Mouse (Mus musculus): ENCODE results near the gene Hpse2. TPM values are rescaled to one million over a fixed set of nuclear protein-coding genes. Genes with fewer than 3 reads are reported as not detected.
A peak's percentile ranks its signal among the peaks of the same experiment; 100 is the strongest.

Hpse2 gene
- polyA plus RNA-seq, 1 experiment from 2014 or later = 6.0 TPM

GRCm38 (mm10) chr19:42937544-42937943 is 450.6 kb downstream of the Hpse2 start:
- Histone ChIP-seq H3K9me3 (ENCODE audit: control insufficient read depth, low read length) (no peaks in the 10 kb centered on the region; the same call in 1 of the 2 replicates), H3K36me3 (ENCODE audit: control insufficient read depth, insufficient read depth, low read length) (no peaks in the 10 kb centered on the region), H3K4me2 (ENCODE audit: low read depth, low read length) (no peak overlapping the region), H3K27me3 (ENCODE audit: control insufficient read depth, insufficient read depth, low read depth, low read length) (no peaks in the 10 kb centered on the region), H3K4me1 (replicated peaks; ENCODE audit: control insufficient read depth, insufficient read depth, low read length) (peaks cover 7% of the 10 kb centered on the region), H3K27ac (ENCODE audit: low read length) (peak overlapping the region; percentile 91), H3K4me3 (ENCODE audit: low read length) (no peak overlapping the region), H3K9ac (ENCODE audit: low read length) (no peak overlapping the region)
- 29% methylated on average over 1 of the region's 1 CpGs for WGBS
- ATAC-seq (ENCODE audit: low read depth) = peak; percentile 91

DNA sequence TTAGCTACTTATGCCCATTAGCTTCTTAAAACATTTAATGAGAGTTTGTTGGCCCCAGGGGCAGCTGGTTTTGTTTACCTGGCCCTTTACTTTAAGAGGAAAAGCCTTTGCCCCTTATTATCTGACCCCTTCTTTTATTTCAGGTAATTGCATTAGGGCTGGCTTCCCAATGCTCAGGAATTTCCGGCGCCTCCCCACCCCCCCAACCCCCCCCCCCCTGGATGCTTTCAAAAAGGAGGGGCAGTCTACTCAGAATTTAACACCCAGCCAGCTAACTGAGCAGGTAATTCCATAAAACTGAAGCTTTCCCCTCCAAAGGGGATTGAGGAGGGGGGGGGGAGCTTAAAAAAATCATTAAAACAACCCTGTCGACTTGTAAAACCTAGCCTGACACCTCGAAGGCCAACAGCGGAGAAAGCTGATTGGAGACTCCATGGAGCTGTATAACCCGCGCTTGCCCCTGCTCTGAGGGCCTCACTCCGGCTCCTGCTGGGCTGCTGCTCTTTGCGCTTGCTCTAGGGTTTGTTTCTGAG is 451.4 kb downstream of the Hpse2 start:
- peak; percentile 39 for ATAC-seq (ENCODE audit: low read depth)
- Histone ChIP-seq H3K9me3 (ENCODE audit: control insufficient read depth, low read length) (no peaks in the 10 kb centered on the region), H3K9ac (ENCODE audit: low read length) (no peak overlapping the region), H3K4me3 (ENCODE audit: low read length) (no peak overlapping the region), H3K4me1 (replicated peaks; ENCODE audit: control insufficient read depth, insufficient read depth, low read length) (peaks cover 7% of the 10 kb centered on the region), H3K36me3 (ENCODE audit: control insufficient read depth, insufficient read depth, low read length) (no peaks in the 10 kb centered on the region), H3K4me2 (ENCODE audit: low read depth, low read length) (no peak overlapping the region), H3K27me3 (ENCODE audit: control insufficient read depth, insufficient read depth, low read depth, low read length) (no peaks in the 10 kb centered on the region), H3K27ac (ENCODE audit: low read length) (peak overlapping the region; percentile 91)
- 11% methylated on average over 9 of the region's 9 CpGs for WGBS

DNA sequence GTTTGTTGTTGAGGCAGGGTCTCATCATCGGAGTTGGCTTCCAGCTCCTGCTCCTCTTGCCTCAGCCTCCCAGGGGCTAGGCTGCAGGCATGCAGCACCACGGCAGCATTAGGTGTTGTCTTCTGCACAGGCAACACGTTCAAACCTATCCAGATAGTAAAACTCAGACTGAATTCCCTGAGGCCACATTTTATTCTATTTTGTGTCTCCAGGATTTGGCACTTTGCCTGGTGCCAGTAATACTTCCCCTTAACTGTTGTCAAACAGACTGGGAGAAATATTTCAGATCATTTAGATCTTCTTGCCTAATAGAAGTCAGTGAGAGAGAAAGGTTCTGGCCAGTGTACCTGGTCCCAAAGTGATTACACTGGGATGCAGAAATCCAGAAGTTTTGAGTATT is 458.5 kb downstream of the Hpse2 start:
- H3K9ac ChIP-seq (ENCODE audit: low read length) = no peak overlapping the region
- no peak overlapping the region for H3K27ac ChIP-seq (ENCODE audit: low read length)
- H3K9me3 ChIP-seq (ENCODE audit: control insufficient read depth, low read length) = no peaks in the 10 kb centered on the region
- 0 out of 2 replicates have a peak, but pooled peaks cover 4% of the 10 kb centered on the region for H3K4me1 ChIP-seq (replicated peaks; ENCODE audit: control insufficient read depth, insufficient read depth, low read length)
- H3K36me3 ChIP-seq (ENCODE audit: control insufficient read depth, insufficient read depth, low read length) = no peaks in the 10 kb centered on the region
- 41% methylated on average over 3 of the region's 3 CpGs for WGBS
- H3K27me3 ChIP-seq (ENCODE audit: control insufficient read depth, insufficient read depth, low read depth, low read length) = no peaks in the 10 kb centered on the region
- no peak overlapping the region for H3K4me3 ChIP-seq (ENCODE audit: low read length)
- no peak overlapping the region for H3K4me2 ChIP-seq (ENCODE audit: low read depth, low read length)
- no peak for ATAC-seq (ENCODE audit: low read depth)

GRCm38 (mm10) chr19:42928271-42928670 is 459.9 kb downstream of the Hpse2 start:
- Histone ChIP-seq H3K9ac (ENCODE audit: low read length) (no peak overlapping the region), H3K27me3 (ENCODE audit: control insufficient read depth, insufficient read depth, low read depth, low read length) (no peaks in the 10 kb centered on the region), H3K9me3 (ENCODE audit: control insufficient read depth, low read length) (no peaks in the 10 kb centered on the region), H3K4me2 (ENCODE audit: low read depth, low read length) (no peak overlapping the region), H3K4me3 (ENCODE audit: low read length) (no peak overlapping the region), H3K36me3 (ENCODE audit: control insufficient read depth, insufficient read depth, low read length) (no peaks in the 10 kb centered on the region), H3K27ac (ENCODE audit: low read length) (no peak overlapping the region), H3K4me1 (replicated peaks; ENCODE audit: control insufficient read depth, insufficient read depth, low read length) (0 out of 2 replicates have a peak, but pooled peaks cover 4% of the 10 kb centered on the region)
- WGBS = 58% methylated on average over 2 of the region's 2 CpGs
- no peak for ATAC-seq (ENCODE audit: low read depth)

DNA sequence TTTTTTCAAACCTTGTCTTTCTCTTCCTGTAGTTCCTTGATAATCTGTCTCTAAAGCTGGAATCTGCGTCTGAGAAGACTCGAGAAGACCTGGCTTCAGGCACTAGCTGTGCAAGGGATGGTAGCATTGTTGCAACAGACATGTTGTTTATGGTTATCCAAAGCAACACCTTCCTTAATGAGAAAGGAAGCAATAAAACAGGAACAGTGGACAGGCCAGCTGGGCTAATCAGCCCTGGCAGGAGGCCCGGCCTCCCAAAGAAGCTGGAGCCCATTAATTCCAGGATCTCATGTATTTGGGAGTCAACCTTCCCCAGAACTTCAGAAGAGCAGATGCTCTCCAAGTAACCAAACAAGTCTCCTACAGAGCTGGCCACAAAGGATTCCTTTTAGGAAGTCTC is 465.5 kb downstream of the Hpse2 start:
- H3K36me3 ChIP-seq (ENCODE audit: control insufficient read depth, insufficient read depth, low read length) = no peaks in the 10 kb centered on the region
- H3K27me3 ChIP-seq (ENCODE audit: control insufficient read depth, insufficient read depth, low read depth, low read length) = no peaks in the 10 kb centered on the region
- no peak overlapping the region for H3K4me3 ChIP-seq (ENCODE audit: low read length)
- H3K9ac ChIP-seq (ENCODE audit: low read length) = no peak overlapping the region
- H3K4me1 ChIP-seq (replicated peaks; ENCODE audit: control insufficient read depth, insufficient read depth, low read length) = peaks cover 11% of the 10 kb centered on the region
- H3K27ac ChIP-seq (ENCODE audit: low read length) = peak overlapping the region; percentile 84
- ATAC-seq (ENCODE audit: low read depth) = peak; percentile 92
- no peaks in the 10 kb centered on the region for H3K9me3 ChIP-seq (ENCODE audit: control insufficient read depth, low read length)
- no peak overlapping the region for H3K4me2 ChIP-seq (ENCODE audit: low read depth, low read length)
- 42% methylated on average over 3 of the region's 3 CpGs for WGBS

- no peak overlapping the region for H3K4me2 ChIP-seq (ENCODE audit: low read depth, low read length)
- H3K27me3 ChIP-seq (ENCODE audit: control insufficient read depth, insufficient read depth, low read depth, low read length) = no peaks in the 10 kb centered on the region
- H3K4me3 ChIP-seq (ENCODE audit: low read length) = no peak overlapping the region
- WGBS = 67% methylated on average over 5 of the region's 5 CpGs
- H3K9me3 ChIP-seq (ENCODE audit: control insufficient read depth, low read length) = no peaks in the 10 kb centered on the region
- ATAC-seq (ENCODE audit: low read depth) = peak; percentile 62; the same call in 1 of the 2 replicates
- no peaks in the 10 kb centered on the region for H3K36me3 ChIP-seq (ENCODE audit: control insufficient read depth, insufficient read depth, low read length)
- H3K27ac ChIP-seq (ENCODE audit: low read length) = peak overlapping the region; percentile 13; the same call in 1 of the 2 replicates
- H3K9ac ChIP-seq (ENCODE audit: low read length) = no peak overlapping the region
- H3K4me1 ChIP-seq (replicated peaks; ENCODE audit: control insufficient read depth, insufficient read depth, low read length) = 0 out of 2 replicates have a peak, but pooled peaks cover 2% of the 10 kb centered on the region
Measured at GRCm38 (mm10) chr19:42913703-42914102, 474.5 kb downstream of the Hpse2 start.

DNA sequence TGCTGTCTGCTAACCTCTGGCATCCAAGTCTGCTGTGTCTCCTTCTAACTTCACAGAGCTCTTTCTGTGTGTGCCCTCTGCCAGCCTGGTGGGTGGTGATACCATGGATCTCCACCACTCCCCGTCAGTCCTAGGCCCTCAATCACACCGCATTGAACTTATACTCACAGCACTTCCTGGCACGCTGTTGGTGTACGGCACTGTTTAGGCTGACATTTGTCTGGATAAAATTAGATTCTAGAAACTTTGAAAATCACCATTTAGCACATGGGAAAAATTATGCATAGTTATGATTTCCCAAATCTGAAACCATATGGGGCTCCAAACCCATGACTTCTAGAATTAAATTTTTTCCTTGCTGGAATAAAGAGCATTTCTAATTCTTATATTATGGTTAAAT is 478.4 kb downstream of the Hpse2 start:
- H3K36me3 ChIP-seq (ENCODE audit: control insufficient read depth, insufficient read depth, low read length) = no peaks in the 10 kb centered on the region
- H3K27ac ChIP-seq (ENCODE audit: low read length) = no peak overlapping the region
- H3K4me1 ChIP-seq (replicated peaks; ENCODE audit: control insufficient read depth, insufficient read depth, low read length) = peaks cover 4% of the 10 kb centered on the region
- H3K4me3 ChIP-seq (ENCODE audit: low read length) = no peak overlapping the region
- H3K9ac ChIP-seq (ENCODE audit: low read length) = no peak overlapping the region
- WGBS = 47% methylated on average over 4 of the region's 4 CpGs
- no peaks in the 10 kb centered on the region for H3K27me3 ChIP-seq (ENCODE audit: control insufficient read depth, insufficient read depth, low read depth, low read length)
- no peaks in the 10 kb centered on the region for H3K9me3 ChIP-seq (ENCODE audit: control insufficient read depth, low read length)
- ATAC-seq (ENCODE audit: low read depth) = no peak
- no peak overlapping the region for H3K4me2 ChIP-seq (ENCODE audit: low read depth, low read length)

GRCm38 (mm10) chr19:42908553-42908952 is 479.6 kb downstream of the Hpse2 start:
- H3K9me3 ChIP-seq (ENCODE audit: control insufficient read depth, low read length) = no peaks in the 10 kb centered on the region
- ATAC-seq (ENCODE audit: low read depth) = no peak
- H3K9ac ChIP-seq (ENCODE audit: low read length) = no peak overlapping the region
- no peaks in the 10 kb centered on the region for H3K27me3 ChIP-seq (ENCODE audit: control insufficient read depth, insufficient read depth, low read depth, low read length)
- H3K4me3 ChIP-seq (ENCODE audit: low read length) = no peak overlapping the region
- no peak overlapping the region for H3K4me2 ChIP-seq (ENCODE audit: low read depth, low read length)
- no peaks in the 10 kb centered on the region for H3K36me3 ChIP-seq (ENCODE audit: control insufficient read depth, insufficient read depth, low read length)
- peaks cover 10% of the 10 kb centered on the region for H3K4me1 ChIP-seq (replicated peaks; ENCODE audit: control insufficient read depth, insufficient read depth, low read length)
- H3K27ac ChIP-seq (ENCODE audit: low read length) = no peak overlapping the region
- WGBS = 61% methylated on average over 6 of the region's 6 CpGs

- H3K9ac ChIP-seq (ENCODE audit: low read length) = no peak overlapping the region
- H3K4me1 ChIP-seq (replicated peaks; ENCODE audit: control insufficient read depth, insufficient read depth, low read length) = peaks cover 10% of the 10 kb centered on the region
- no peaks in the 10 kb centered on the region for H3K27me3 ChIP-seq (ENCODE audit: control insufficient read depth, insufficient read depth, low read depth, low read length)
- no peak overlapping the region for H3K4me3 ChIP-seq (ENCODE audit: low read length)
- no peaks in the 10 kb centered on the region for H3K9me3 ChIP-seq (ENCODE audit: control insufficient read depth, low read length)
- no peak for ATAC-seq (ENCODE audit: low read depth)
- H3K4me2 ChIP-seq (ENCODE audit: low read depth, low read length) = no peak overlapping the region
- H3K27ac ChIP-seq (ENCODE audit: low read length) = no peak overlapping the region
- H3K36me3 ChIP-seq (ENCODE audit: control insufficient read depth, insufficient read depth, low read length) = no peaks in the 10 kb centered on the region
- WGBS = 73% methylated on average over 5 of the region's 5 CpGs
Measured at GRCm38 (mm10) chr19:42906328-42906727, 481.8 kb downstream of the Hpse2 start.

- Histone ChIP-seq H3K4me2 (ENCODE audit: low read depth, low read length) (no peak overlapping the region), H3K36me3 (ENCODE audit: control insufficient read depth, insufficient read depth, low read length) (no peaks in the 10 kb centered on the region), H3K9ac (ENCODE audit: low read length) (no peak overlapping the region), H3K9me3 (ENCODE audit: control insufficient read depth, low read length) (no peaks in the 10 kb centered on the region), H3K4me1 (replicated peaks; ENCODE audit: control insufficient read depth, insufficient read depth, low read length) (peaks cover 10% of the 10 kb centered on the region), H3K27me3 (ENCODE audit: control insufficient read depth, insufficient read depth, low read depth, low read length) (no peaks in the 10 kb centered on the region), H3K27ac (ENCODE audit: low read length) (peak overlapping the region; percentile 21; the same call in 1 of the 2 replicates), H3K4me3 (ENCODE audit: low read length) (no peak overlapping the region)
- ATAC-seq (ENCODE audit: low read depth) = peak; percentile 62
- 26% methylated on average over 7 of the region's 7 CpGs for WGBS
Measured at GRCm38 (mm10) chr19:42904726-42905125, 483.4 kb downstream of the Hpse2 start.

Data from lung, embryonic 16.5 days (tissue).